Mouse (Mus musculus) kidney, adult 18-20 months (tissue): ENCODE measurements at regions not wholly inside any gene's neighbourhood (a gene's known extent, or its start where the extent isn't known, plus 50 kb on each side); places are given as distances from the start of the nearest gene placed in this dataset.

Experiments
- DNase-seq: peaks from one replicate; pipeline ENCODE4 v3.0.0; 2021

- no peak for DNase-seq
Observed at GRCm38 (mm10) chr9:27557886-27558285, 161.3 kb downstream of the Spata19 start.

DNA sequence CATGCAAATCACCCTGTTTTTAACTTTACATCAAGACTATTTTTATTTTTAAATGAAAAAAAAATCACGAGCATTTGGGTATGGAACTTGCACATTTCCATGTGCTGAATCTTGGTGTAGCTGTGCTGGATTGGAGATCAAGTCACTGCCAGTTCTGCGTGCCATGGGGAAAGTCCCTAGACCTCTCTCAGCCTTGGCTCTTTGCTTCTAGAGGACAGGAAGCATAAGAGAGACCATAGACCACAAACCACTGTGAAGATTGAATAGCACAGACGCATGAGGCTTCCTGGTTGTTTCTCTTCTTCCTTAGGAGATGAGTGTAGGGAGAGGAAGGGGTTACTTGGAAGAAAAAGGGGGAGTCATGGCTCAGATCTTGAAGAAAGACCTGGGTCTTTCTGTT lies 161.7 kb downstream of the Spata19 start:
- DNase-seq = no peak

DNA sequence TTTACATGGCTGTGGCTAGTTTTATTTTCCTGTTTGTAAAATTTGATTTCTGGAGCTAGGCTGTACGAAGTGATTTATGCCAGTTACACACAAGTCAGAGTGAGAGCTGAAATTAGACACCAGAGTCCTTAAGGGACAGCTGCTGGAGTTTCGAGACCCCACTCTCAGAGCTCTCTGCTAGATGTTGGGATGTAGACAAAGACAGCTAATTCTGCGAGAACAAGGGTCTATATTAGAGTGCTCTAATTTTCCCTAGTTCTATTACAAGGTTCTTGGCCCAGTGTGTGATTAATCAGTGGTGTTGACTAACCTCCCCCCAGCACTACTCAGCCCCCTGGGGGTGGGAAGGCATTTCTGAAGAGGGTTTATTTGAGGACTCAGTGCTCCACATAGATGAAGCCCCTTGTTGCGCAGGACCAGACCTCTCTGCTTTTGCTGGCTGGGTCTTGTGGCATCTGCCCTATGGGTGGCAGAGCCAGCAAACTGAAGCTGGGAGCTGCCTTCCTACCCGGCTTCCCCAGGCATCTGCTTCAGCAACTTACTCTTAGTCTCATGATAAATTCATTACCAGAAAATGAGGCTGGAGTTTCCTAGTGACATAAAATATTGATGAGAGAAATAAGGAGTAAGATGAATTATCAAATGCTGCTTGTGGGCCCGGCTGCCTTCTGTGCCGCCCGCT lies 171.9 kb downstream of the Spata19 start:
- no peak for DNase-seq

DNA sequence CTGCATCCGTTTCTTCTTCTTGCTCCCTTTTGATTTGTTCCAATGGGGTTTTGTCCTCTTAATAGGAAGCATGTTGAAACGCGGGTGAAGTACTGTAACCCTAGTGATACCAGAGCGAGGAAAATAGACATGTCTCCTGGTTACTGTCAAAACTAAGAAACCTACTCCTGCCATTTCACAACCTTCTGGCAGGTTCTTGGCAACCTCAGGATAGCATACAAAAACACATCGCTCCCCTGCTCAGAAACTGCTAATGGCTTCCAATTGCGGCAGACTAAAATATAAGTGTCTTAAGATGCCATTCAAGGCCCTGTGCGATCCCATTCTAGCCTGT lies 172.4 kb downstream of the Spata19 start:
- no peak for DNase-seq

- no peak for DNase-seq
Observed at GRCm38 (mm10) chr9:27617096-27617839, 173.3 kb upstream of the Opcml start.

- no peak for DNase-seq
Observed at GRCm38 (mm10) chr9:27634901-27635300, 155.7 kb upstream of the Opcml start.

DNA sequence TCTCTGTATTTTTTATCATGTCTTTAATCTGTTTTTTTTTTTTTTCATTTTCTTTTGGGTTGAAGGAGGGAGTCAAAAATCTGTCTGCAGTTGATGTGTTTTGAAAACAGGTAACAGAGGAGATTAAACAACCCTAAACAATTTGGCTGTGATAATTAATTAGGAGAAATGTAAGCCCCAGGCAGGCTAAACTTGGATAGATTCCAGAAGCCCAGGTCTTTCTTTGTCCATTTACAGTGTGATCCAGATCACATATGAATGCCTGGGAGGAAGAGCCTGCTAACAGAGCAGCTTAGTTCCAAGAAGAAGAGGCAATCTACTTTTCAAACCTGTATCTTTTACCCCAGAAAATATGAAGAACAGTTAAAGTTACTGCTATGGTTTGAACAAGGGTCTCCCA lies 150.0 kb upstream of the Opcml start:
- DNase-seq = no peak

DNA sequence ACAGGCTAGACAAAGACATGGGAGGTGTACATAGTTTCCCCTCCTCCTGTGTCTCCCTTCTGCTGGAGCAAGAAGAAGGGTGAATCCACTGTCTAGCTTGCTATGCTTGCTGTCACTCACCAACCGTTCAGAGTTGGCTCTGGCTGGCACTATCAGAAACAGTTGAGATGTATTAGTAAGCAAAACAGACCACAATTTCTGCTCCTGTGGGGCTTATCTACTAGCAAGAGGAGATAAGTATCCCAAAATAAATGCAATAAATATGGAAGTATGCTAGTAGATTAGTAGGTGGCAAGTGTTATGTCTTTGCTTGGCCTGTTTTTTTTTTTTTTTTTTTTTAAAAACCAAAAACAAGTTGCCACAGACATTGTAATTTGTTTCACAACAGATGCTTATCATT lies 147.3 kb upstream of the Opcml start:
- DNase-seq = no peak

- DNase-seq = no peak
Observed at GRCm38 (mm10) chr9:27643916-27644315, 146.7 kb upstream of the Opcml start.

DNA sequence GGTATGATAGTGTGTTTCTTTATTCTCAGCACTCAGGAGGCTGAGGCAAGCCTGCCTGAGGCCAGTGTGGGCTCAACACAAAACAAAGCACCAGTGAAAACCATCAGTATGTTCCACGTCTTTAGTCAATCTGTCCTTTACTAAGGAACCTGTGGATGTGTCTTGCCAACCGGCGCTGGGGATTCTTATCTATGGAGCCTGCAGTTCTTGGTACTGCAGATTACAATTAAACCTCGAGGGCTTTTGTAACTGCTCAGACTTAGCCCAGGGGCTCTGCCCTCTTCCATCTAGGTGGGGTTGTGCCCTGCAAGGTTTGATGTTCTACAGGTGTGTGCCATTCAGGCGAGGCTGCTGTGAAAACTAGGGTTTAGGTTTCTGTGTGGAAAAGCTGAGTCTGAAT lies 145.1 kb upstream of the Opcml start:
- DNase-seq = no peak

DNA sequence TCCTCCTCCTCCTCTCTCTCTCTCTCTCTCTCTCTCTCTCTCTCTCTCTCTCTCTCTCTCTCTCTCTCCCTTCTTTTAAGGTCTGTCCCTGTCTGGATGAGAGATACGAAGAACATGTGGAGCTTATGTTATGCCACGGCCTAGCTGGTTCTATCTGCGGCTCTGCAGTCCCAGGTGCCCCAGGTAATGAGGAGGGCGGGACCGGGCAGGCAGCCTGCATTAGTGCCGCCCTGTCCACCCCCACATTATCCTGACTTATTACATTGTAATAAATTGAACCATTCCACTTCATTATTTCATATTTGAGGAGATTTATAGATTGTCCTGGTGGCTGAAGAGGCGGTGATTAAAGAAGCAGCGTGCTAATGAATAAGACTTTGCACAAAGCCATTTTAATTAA lies 144.5 kb upstream of the Opcml start:
- DNase-seq = no peak

DNA sequence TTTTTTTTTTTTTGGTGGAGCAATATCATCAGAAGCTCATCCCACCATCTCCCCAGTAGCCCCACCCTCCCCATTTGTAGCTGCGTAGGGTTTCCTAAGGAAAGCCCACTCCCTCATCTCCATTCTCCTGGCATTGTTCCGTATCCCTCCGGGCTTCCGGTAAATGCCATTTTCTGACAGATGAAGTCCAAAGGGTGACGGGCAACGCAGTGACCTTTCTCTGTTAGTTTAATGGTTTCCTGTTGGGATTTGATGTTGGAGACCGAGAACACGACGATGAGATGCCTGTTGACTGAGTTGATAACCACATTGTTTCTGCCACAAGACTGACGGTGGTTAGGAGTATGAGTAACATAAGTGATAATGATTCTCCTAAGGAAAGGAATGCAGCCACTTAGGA lies 143.6 kb upstream of the Opcml start:
- no peak for DNase-seq

DNA sequence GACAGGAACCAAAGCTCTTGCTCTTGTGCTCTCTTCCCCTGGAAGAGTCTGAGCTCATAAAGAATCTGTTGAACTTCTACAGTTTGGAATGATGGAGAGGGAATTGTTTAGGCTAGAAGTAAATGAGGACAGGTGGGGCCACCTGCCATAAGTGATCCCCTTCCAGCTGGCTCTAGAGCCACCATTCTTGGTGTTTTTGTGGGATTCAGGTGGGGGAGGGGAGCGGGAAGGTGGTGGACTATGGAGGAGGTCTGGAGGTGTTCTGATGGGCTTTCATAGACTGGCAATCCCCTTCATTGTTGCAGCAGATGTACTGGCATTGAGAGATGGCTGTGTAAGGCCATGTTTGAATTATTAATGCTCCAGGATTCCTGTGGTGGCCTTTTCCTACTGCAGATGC lies 132.6 kb upstream of the Opcml start:
- DNase-seq = no peak

GRCm38 (mm10) chr9:27661431-27662300 lies 128.9 kb upstream of the Opcml start:
- DNase-seq = no peak

DNA sequence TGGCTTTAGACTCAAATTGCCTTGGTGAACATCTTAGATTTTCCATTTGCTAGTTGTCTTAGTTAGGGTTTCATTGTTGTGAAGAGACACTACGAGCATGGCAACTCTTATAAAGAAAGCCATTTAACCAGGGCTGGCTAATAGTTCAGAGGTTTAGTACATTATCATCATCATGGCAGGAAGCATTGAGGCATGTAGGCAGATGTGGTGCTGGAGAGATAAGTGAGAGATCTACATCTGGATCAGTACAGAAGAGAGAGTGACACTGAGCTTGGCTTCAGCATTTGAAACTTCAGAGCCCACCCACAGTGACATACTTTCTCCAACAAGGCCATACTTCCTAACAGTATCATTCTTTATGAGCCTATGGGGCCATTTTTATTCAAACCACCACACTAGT lies 127.3 kb upstream of the Opcml start:
- no peak for DNase-seq

- no peak for DNase-seq
Observed at GRCm38 (mm10) chr9:27665659-27666058, 124.9 kb upstream of the Opcml start.

DNA sequence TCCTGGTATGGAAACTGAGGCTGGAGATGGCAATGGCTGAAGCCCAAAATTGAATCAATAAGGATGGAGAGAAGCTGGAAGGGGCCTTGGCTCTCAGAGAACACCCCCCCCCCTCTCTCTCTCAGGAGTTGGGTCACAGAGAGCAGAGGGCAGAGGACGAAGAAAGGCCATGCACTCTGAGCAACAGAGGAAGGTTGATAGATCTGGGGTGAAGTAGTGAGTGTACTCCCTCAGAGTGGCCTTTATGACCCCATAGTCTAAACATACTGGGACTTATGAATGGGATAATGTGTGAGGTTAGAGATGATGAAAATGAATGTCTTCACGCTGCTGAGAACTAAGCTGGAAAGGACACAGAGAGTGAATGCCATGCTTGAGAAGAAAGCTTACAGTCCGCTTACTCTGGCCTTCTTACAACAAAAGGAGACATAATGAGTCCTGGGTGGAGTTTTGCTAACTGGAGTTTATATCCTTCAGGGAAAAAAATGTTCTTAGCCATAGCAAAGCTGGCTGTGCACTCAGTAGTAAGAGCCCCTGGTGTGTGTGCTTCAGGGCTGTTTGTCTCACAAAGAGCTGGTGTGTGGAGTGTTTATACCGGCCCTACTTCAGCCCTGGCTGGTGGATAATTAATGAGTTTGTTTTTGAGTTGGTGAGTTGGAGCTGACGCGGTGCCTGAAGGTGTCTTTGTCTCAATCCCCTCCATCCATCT lies 120.4 kb upstream of the Opcml start:
- no peak for DNase-seq

DNA sequence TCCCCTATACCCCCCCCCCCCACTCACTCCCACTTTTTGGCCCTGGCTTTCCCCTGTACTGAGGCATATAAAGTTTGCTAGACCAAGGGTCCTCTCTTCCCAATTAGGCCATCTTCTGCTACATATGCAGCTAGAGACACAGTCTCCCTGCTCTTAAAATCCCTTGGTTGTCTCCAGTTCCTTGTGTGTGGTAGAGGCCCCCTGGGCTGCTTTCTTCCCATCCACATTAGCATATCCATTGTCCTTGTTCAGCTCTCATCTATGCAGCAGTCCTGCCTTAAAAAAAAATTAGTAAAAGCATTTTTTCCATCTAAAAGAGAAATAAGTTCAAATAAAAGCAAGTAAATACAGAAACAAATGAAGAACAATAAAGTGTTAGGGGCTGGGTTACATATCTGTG lies 105.2 kb upstream of the Opcml start:
- no peak for DNase-seq

- DNase-seq = no peak
Observed at GRCm38 (mm10) chr9:27691616-27692015, 99.0 kb upstream of the Opcml start.

DNA sequence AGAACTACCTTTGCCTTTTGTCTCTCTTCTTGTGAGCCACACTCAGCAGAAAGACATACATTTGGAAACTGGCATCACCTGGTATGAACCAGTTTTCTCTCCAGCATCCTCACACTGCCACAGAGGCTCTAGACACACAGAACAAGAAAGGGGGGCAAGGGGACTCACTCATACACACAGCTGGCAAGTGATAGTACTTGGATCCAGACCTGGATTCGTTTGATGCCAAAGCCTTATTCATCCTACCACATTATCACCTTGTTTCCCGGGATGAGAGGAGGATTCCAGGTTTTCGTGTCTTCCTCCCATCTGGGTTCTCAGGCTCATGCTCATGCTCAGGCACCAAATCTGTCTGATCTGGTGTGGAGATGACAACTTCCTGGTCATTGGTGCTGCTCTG lies 97.8 kb upstream of the Opcml start:
- DNase-seq = no peak

GRCm38 (mm10) chr9:27694805-27695593 lies 95.6 kb upstream of the Opcml start:
- no peak for DNase-seq

- DNase-seq = peak; percentile 5
Observed at GRCm38 (mm10) chr9:27701559-27701958, 89.0 kb upstream of the Opcml start.
